Mouse (Mus musculus) G1E-ER4 (cell line): Measurements from ENCODE around the gene Il10rb. TPM values are rescaled to one million over a fixed set of nuclear protein-coding genes. Genes with fewer than 3 reads are reported as not detected.

Experiments
- GATA1 ChIP-seq: IDR thresholded peaks from one replicate; pipeline ENCODE4 v1.8.0; 2012; ENCODE audit warnings: low read length, inconsistent platforms
- polyA plus RNA-seq: library from polyadenylated mRNA; stranded (reverse); fragments of >175 nt; gene quantifications from 2 replicates; pipeline ENCODE4 v1.2.3, GENCODE M21; 2012

The Il10rb gene
- polyA plus RNA-seq, 1 experiment = 17.3 TPM

DNA sequence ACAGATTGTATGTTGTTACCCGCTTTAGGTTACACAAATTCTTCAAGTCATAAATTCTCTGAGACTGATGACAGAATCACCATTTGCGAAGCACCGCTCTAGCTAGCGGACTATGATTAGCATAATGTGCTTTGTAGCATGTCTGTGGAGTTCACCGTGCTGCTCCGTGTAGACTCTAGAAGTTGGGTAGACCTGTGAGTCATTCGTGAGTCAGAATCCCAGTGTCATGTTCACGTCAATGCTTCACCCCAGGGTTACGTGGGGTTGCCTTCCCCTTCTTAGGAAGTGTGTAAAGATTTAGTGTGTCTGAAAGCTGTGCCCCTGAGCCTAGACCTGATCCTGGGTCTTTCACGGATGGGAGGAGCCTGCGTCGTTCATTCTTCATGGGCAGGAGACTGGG lies 7.9 kb upstream of the Il10rb start:
- TF ChIP-seq GATA1 = no peak

- no peak for TF ChIP-seq GATA1
Observed at GRCm38 (mm10) chr16:91398944-91399343, 7.0 kb upstream of the Il10rb start.

GRCm38 (mm10) chr16:91401569-91402165 lies 4.3 kb upstream of the Il10rb start:
- no peak for TF ChIP-seq GATA1

DNA sequence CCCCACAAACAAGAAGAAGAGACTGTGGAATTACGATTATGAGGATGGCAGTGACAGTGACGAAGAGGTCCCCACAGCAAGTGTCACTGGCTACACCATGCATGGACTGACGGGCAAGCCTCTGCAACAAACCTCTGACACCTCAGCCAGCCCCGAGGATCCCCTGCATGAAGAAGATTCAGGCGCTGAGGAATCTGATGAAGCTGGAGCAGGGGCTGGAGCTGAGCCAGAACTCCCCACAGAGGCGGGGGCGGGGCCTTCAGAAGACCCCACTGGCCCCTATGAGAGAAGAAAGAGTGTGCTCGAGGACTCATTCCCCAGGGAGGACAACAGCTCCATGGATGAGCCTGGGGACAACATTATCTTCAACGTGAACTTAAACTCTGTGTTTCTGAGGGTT lies 2.2 kb upstream of the Il10rb start:
- TF ChIP-seq GATA1 = no peak

DNA sequence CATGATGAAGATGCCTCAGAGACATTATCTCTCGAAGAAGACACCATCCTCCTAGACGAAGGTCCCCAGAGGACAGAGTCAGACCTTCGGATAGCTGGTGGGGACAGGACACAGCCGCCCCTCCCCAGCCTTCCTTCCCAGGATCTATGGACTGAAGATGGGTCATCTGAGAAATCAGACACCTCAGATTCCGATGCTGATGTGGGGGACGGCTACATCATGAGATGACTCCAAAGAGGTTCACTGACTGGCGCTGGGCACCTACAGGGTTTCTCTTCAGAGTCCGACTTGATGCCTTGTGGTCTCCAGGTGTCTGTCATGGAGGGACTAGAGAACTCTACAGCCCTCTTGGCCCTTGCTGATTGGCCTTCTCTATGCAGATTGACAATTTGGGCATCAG lies 1.8 kb upstream of the Il10rb start:
- TF ChIP-seq GATA1 = no peak

- TF ChIP-seq GATA1 = no peak
Observed at GRCm38 (mm10) chr16:91404828-91405577, 961 bp upstream of the Il10rb start.

- TF ChIP-seq GATA1 = no peak
Observed at GRCm38 (mm10) chr16:91406585-91407220, 739 bp downstream of the Il10rb start.

GRCm38 (mm10) chr16:91413102-91413844 lies 7.3 kb downstream of the Il10rb start:
- TF ChIP-seq GATA1 = no peak

DNA sequence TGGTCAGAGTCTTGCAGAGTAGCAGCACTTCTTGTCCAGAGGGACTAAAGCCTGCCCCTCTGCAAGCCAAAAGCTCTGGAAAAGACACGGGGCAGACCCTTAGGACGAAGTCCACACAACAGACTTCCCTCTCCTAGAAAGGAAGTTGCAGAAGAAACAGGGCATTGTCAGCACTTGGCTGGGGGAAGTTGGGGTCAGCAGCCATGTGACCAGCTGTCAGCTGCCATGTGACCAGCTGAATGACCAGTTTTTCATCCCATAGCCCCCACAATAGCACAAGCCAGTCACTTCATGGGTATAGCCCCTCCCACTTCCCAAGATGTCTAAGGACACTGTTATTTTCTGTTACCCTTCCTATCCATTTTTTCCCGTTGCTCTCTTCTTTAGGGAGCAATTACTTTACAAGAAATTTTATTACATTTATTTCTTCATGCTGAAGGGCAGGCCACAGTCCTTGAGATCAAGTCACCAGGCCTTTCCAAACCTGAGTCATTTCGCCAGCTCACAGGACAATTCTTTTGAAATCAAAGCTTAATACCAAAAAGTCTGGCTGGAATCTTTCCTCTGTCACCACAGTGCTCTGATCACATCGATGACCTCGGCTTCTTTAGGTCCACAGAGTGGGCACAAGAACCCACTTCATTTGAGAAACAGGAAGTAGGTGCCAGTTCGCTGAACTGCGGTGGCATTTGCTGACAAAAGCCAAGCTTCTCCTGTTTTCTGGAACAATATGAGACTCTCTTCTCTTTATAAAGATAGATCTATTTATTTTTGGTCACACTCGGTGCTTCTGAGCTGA lies 9.6 kb downstream of the Il10rb start:
- TF ChIP-seq GATA1 = no peak

DNA sequence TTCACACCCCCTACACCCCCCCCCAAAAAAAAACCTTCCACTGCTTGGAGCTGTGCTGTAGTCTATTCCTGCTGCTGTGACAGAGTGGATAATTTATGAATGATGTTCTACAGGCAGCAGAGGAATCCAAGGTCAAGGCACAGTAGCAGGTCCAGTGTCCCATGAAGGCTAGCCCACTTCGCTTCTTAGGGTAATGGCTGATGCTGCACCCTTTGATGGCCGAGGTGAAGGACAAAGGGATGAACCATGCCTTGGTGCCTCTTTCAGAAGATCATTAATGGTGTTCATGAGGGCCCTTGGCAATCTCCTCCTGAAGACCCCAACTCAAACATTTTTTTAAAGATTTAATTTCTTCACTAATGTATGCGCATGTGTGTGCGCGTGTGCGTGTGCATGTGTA lies 10.4 kb downstream of the Il10rb start:
- no peak for TF ChIP-seq GATA1

DNA sequence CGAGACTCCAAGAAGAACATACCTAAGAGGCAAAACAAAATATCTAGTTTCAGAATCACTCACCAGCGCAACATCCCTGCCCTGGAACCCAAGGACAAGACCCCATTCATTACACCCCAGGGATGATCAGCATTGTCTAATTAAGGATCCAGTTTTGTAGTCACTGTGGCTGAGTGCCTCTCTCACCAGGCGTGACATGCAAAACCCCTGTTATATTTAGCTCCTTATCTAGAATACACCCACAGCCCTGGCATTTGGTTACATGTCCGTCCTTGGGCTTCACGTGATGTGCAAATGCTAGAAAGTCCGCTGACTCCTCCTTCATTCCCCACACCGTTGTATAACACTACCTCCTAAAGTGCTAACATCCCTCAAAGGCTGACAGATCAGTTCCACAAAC lies 11.0 kb downstream of the Il10rb start:
- no peak for TF ChIP-seq GATA1

GRCm38 (mm10) chr16:91418531-91418930 lies 12.6 kb downstream of the Il10rb start:
- TF ChIP-seq GATA1 = no peak

- TF ChIP-seq GATA1 = no peak
Observed at GRCm38 (mm10) chr16:91425816-91426215, 19.9 kb downstream of the Il10rb start.

- no peak for TF ChIP-seq GATA1
Observed at GRCm38 (mm10) chr16:91426586-91426985, 20.6 kb downstream of the Il10rb start.

GRCm38 (mm10) chr16:91427461-91427860 lies 21.5 kb downstream of the Il10rb start:
- no peak for TF ChIP-seq GATA1

DNA sequence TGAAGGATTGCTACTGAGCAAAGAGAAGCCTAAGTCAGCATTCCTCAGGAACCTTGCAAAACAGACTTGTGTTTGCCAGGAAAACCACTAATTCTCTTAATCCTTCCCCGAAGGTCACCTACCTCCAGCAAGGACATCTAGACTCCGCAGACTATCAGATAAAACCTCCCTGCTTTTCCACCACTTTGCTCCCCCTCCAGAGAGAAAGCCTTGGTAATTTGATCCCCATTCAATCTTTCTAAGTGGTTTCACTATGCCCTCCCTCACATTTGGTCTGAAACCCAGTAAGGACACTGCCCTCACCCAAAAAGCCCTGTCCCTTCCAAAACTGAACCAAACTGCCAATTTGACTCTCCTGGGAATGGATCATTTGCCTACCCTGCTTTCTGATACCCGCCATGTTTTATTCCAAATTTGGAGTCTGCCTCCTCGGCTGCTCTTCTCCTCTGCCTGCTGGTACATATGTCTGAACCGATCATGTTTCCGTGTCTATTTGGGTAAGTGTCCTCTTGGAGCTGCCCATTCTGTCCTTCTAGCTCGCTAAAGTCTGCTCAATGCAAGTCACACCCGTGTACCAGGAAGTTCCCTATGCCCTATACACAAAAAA lies 22.4 kb downstream of the Il10rb start:
- TF ChIP-seq GATA1 = no peak
